Comparison of ENCODE assay signal across 12 mouse cellular contexts in genomic region chr6:146668606-146669005, GRCm38 (mm10).
"Had no signal": no experiment of that assay in that cellular context is flagged by ENCODE, and none has a peak within 500 bp of the region (broad histone marks: within the 10 kb centered on the region; RNA-seq: fewer than 3 reads in every experiment).

No protein-coding gene starts in this region.

- H3K27me3 ChIP-seq: limb, embryonic 13.5 days; liver, embryonic 15.5 days; midbrain, embryonic 15.5 days; neural tube, embryonic 12.5 days had no signal

- ATAC-seq: lung, postnatal 0 days; midbrain, embryonic 15.5 days had no signal

- H3K4me1 ChIP-seq: limb, embryonic 13.5 days; liver, embryonic 15.5 days; midbrain, embryonic 15.5 days; neural tube, embryonic 12.5 days had no signal

- H3K36me3 ChIP-seq: limb, embryonic 13.5 days; liver, embryonic 15.5 days; midbrain, embryonic 15.5 days; neural tube, embryonic 12.5 days had no signal

- DNase-seq: kidney, postnatal 4 days; lung, adult 2 months; lung, postnatal 36 days; thymus, postnatal 4 days had no signal

- H3K9ac ChIP-seq: limb, embryonic 13.5 days; liver, embryonic 15.5 days; midbrain, embryonic 15.5 days; neural tube, embryonic 12.5 days had no signal

- H3K9me3 ChIP-seq: liver, embryonic 15.5 days; midbrain, embryonic 15.5 days; neural tube, embryonic 12.5 days had no signal

- H3K27ac ChIP-seq: layer of hippocampus, adult 2 months; limb, embryonic 13.5 days; liver, embryonic 15.5 days; midbrain, embryonic 15.5 days; neural tube, embryonic 12.5 days; stomach, postnatal 0 days had no signal

- H3K4me3 ChIP-seq: layer of hippocampus, adult 2 months; limb, embryonic 13.5 days; liver, embryonic 15.5 days; midbrain, embryonic 15.5 days; neural tube, embryonic 12.5 days had no signal

- H3K4me2 ChIP-seq: limb, embryonic 13.5 days; liver, embryonic 15.5 days; midbrain, embryonic 11.5 days; midbrain, embryonic 15.5 days; neural tube, embryonic 12.5 days had no signal
